Mouse (Mus musculus): ENCODE data around the gene G6pc3. TPM values are rescaled to one million over a fixed set of nuclear protein-coding genes. Genes with fewer than 3 reads are reported as not detected.

G6pc3 gene
- polyA plus RNA-seq, 1 experiment from 2014 or later, result 41.9 TPM

- no peak for DNase-seq (ENCODE audit: low spot score)
- WGBS, result 71% methylated on average over 3 of the region's 3 CpGs
Observed at GRCm38 (mm10) chr11:102210185-102210584, 20.8 kb downstream of the G6pc3 start.

GRCm38 (mm10) chr11:102211011-102211410, 21.6 kb downstream of the G6pc3 start:
- Histone ChIP-seq H3K9me3 (ENCODE audit: control insufficient read depth, low read length) (no peaks in the 10 kb centered on the region), H3K9ac (ENCODE audit: low read length) (no peak overlapping the region), H3K27ac (replicated peaks; ENCODE audit: low read depth, low read length) (no peak overlapping the region), H3K4me3 (ENCODE audit: low read depth, low read length) (no peak overlapping the region), H3K27me3 (ENCODE audit: control insufficient read depth, insufficient read depth, low read length) (no peaks in the 10 kb centered on the region), H3K4me1 (ENCODE audit: control insufficient read depth, insufficient read depth, low read length) (peaks cover 33% of the 10 kb centered on the region), H3K36me3 (ENCODE audit: control insufficient read depth, insufficient read depth, low read length) (no peaks in the 10 kb centered on the region), H3K4me2 (ENCODE audit: low read depth, severe bottlenecking) (no peak overlapping the region)
- ATAC-seq (ENCODE audit: insufficient number of reproducible peaks, low FRiP score, low TSS enrichment, low read depth) (no peak), DNase-seq (ENCODE audit: low spot score) (no peak)
- WGBS, result 43% methylated on average over 5 of the region's 5 CpGs

More at GRCm38 (mm10) chr11:102210185-102210584, 20.8 kb downstream of the G6pc3 start:
- Histone ChIP-seq H3K4me2 (ENCODE audit: low read depth, severe bottlenecking) (no peak overlapping the region), H3K27me3 (ENCODE audit: control insufficient read depth, insufficient read depth, low read length) (no peaks in the 10 kb centered on the region), H3K9ac (ENCODE audit: low read length) (no peak overlapping the region), H3K4me3 (ENCODE audit: low read depth, low read length) (no peak overlapping the region), H3K4me1 (ENCODE audit: control insufficient read depth, insufficient read depth, low read length) (peaks cover 29% of the 10 kb centered on the region), H3K27ac (replicated peaks; ENCODE audit: low read depth, low read length) (no peak overlapping the region), H3K9me3 (ENCODE audit: control insufficient read depth, low read length) (no peaks in the 10 kb centered on the region), H3K36me3 (ENCODE audit: control insufficient read depth, insufficient read depth, low read length) (no peaks in the 10 kb centered on the region)
- no peak for ATAC-seq (ENCODE audit: insufficient number of reproducible peaks, low FRiP score, low TSS enrichment, low read depth)

- 62% methylated on average over 18 of the region's 18 CpGs for WGBS
- Histone ChIP-seq H3K36me3 (ENCODE audit: control insufficient read depth, insufficient read depth, low read length) (no peaks in the 10 kb centered on the region), H3K4me2 (ENCODE audit: low read depth, severe bottlenecking) (no peak overlapping the region), H3K27ac (replicated peaks; ENCODE audit: low read depth, low read length) (no peak overlapping the region), H3K9me3 (ENCODE audit: control insufficient read depth, low read length) (no peaks in the 10 kb centered on the region), H3K4me1 (ENCODE audit: control insufficient read depth, insufficient read depth, low read length) (peaks cover 33% of the 10 kb centered on the region), H3K4me3 (ENCODE audit: low read depth, low read length) (no peak overlapping the region), H3K9ac (ENCODE audit: low read length) (no peak overlapping the region), H3K27me3 (ENCODE audit: control insufficient read depth, insufficient read depth, low read length) (no peaks in the 10 kb centered on the region)
- no peak for ATAC-seq (ENCODE audit: insufficient number of reproducible peaks, low FRiP score, low TSS enrichment, low read depth)
- no peak for DNase-seq (ENCODE audit: low spot score)
Observed at GRCm38 (mm10) chr11:102211936-102212341, 22.5 kb downstream of the G6pc3 start.

- H3K27ac ChIP-seq (replicated peaks; ENCODE audit: low read depth, low read length), result no peak overlapping the region
- peaks cover 44% of the 10 kb centered on the region for H3K4me1 ChIP-seq (ENCODE audit: control insufficient read depth, insufficient read depth, low read length)
- H3K9ac ChIP-seq (ENCODE audit: low read length), result no peak overlapping the region
- WGBS, result 63% methylated on average over 10 of the region's 10 CpGs
- no peaks in the 10 kb centered on the region for H3K9me3 ChIP-seq (ENCODE audit: control insufficient read depth, low read length)
- no peak for ATAC-seq (ENCODE audit: insufficient number of reproducible peaks, low FRiP score, low TSS enrichment, low read depth)
- no peak overlapping the region for H3K4me2 ChIP-seq (ENCODE audit: low read depth, severe bottlenecking)
- H3K4me3 ChIP-seq (ENCODE audit: low read depth, low read length), result no peak overlapping the region
- no peak for DNase-seq (ENCODE audit: low spot score)
- H3K27me3 ChIP-seq (ENCODE audit: control insufficient read depth, insufficient read depth, low read length), result no peaks in the 10 kb centered on the region
- no peaks in the 10 kb centered on the region; the same call in 1 of the 2 replicates for H3K36me3 ChIP-seq (ENCODE audit: control insufficient read depth, insufficient read depth, low read length)
Observed at GRCm38 (mm10) chr11:102214430-102215156, 25.2 kb downstream of the G6pc3 start.

- no peak overlapping the region for H3K4me2 ChIP-seq (ENCODE audit: low read depth, severe bottlenecking)
- no peak for ATAC-seq (ENCODE audit: insufficient number of reproducible peaks, low FRiP score, low TSS enrichment, low read depth)
- H3K4me3 ChIP-seq (ENCODE audit: low read depth, low read length), result no peak overlapping the region
Observed at GRCm38 (mm10) chr11:102215511-102215910, 26.1 kb downstream of the G6pc3 start.

GRCm38 (mm10) chr11:102216056-102216885, 26.9 kb downstream of the G6pc3 start:
- no peak for ATAC-seq (ENCODE audit: insufficient number of reproducible peaks, low FRiP score, low TSS enrichment, low read depth)
- Histone ChIP-seq H3K9me3 (ENCODE audit: control insufficient read depth, low read length) (no peaks in the 10 kb centered on the region), H3K27me3 (ENCODE audit: control insufficient read depth, insufficient read depth, low read length) (no peaks in the 10 kb centered on the region), H3K4me2 (ENCODE audit: low read depth, severe bottlenecking) (0 out of 2 replicates have a peak overlapping the region, but pooled peaks have one; percentile 4), H3K4me3 (ENCODE audit: low read depth, low read length) (no peak overlapping the region; the same call in 1 of the 2 replicates), H3K27ac (replicated peaks; ENCODE audit: low read depth, low read length) (no peak overlapping the region), H3K9ac (ENCODE audit: low read length) (no peak overlapping the region), H3K4me1 (ENCODE audit: control insufficient read depth, insufficient read depth, low read length) (peaks cover 49% of the 10 kb centered on the region), H3K36me3 (ENCODE audit: control insufficient read depth, insufficient read depth, low read length) (no peaks in the 10 kb centered on the region; the same call in 1 of the 2 replicates)
- 38% methylated on average over 12 of the region's 12 CpGs for WGBS
- no peak for DNase-seq (ENCODE audit: low spot score)

More at GRCm38 (mm10) chr11:102215511-102215910, 26.1 kb downstream of the G6pc3 start:
- Histone ChIP-seq H3K36me3 (ENCODE audit: control insufficient read depth, insufficient read depth, low read length) (no peaks in the 10 kb centered on the region; the same call in 1 of the 2 replicates), H3K27me3 (ENCODE audit: control insufficient read depth, insufficient read depth, low read length) (no peaks in the 10 kb centered on the region), H3K4me1 (ENCODE audit: control insufficient read depth, insufficient read depth, low read length) (peaks cover 49% of the 10 kb centered on the region), H3K9me3 (ENCODE audit: control insufficient read depth, low read length) (no peaks in the 10 kb centered on the region), H3K9ac (ENCODE audit: low read length) (no peak overlapping the region), H3K27ac (replicated peaks; ENCODE audit: low read depth, low read length) (no peak overlapping the region)
- 81% methylated on average over 11 of the region's 11 CpGs for WGBS
- no peak for DNase-seq (ENCODE audit: low spot score)

- WGBS, result 56% methylated on average over 5 of the region's 5 CpGs
- Histone ChIP-seq H3K4me3 (ENCODE audit: low read depth, low read length) (no peak overlapping the region), H3K27ac (replicated peaks; ENCODE audit: low read depth, low read length) (no peak overlapping the region), H3K4me2 (ENCODE audit: low read depth, severe bottlenecking) (0 out of 2 replicates have a peak overlapping the region, but pooled peaks have one; percentile 76), H3K27me3 (ENCODE audit: control insufficient read depth, insufficient read depth, low read length) (no peaks in the 10 kb centered on the region), H3K9ac (ENCODE audit: low read length) (no peak overlapping the region), H3K36me3 (ENCODE audit: control insufficient read depth, insufficient read depth, low read length) (no peaks in the 10 kb centered on the region; the same call in 1 of the 2 replicates), H3K9me3 (ENCODE audit: control insufficient read depth, low read length) (no peaks in the 10 kb centered on the region), H3K4me1 (ENCODE audit: control insufficient read depth, insufficient read depth, low read length) (peaks cover 46% of the 10 kb centered on the region)
- DNase-seq (ENCODE audit: low spot score) (no peak), ATAC-seq (ENCODE audit: insufficient number of reproducible peaks, low FRiP score, low TSS enrichment, low read depth) (no peak)
Observed at GRCm38 (mm10) chr11:102216886-102217240, 27.4 kb downstream of the G6pc3 start.

GRCm38 (mm10) chr11:102217396-102217795, 28.0 kb downstream of the G6pc3 start:
- WGBS, result 76% methylated on average over 6 of the region's 6 CpGs
- Histone ChIP-seq H3K4me3 (ENCODE audit: low read depth, low read length) (no peak overlapping the region), H3K9ac (ENCODE audit: low read length) (peak overlapping the region; percentile 18; the same call in 1 of the 2 replicates), H3K4me2 (ENCODE audit: low read depth, severe bottlenecking) (peak overlapping the region; percentile 76; the same call in 1 of the 2 replicates), H3K36me3 (ENCODE audit: control insufficient read depth, insufficient read depth, low read length) (no peaks in the 10 kb centered on the region; the same call in 1 of the 2 replicates), H3K4me1 (ENCODE audit: control insufficient read depth, insufficient read depth, low read length) (peaks cover 49% of the 10 kb centered on the region), H3K9me3 (ENCODE audit: control insufficient read depth, low read length) (no peaks in the 10 kb centered on the region), H3K27ac (replicated peaks; ENCODE audit: low read depth, low read length) (no peak overlapping the region), H3K27me3 (ENCODE audit: control insufficient read depth, insufficient read depth, low read length) (no peaks in the 10 kb centered on the region)
- DNase-seq (ENCODE audit: low spot score), result no peak
- ATAC-seq (ENCODE audit: insufficient number of reproducible peaks, low FRiP score, low TSS enrichment, low read depth), result no peak

Data from limb, embryonic 11.5 days (tissue).